Mouse (Mus musculus): ENCODE data around the gene Ext2. TPM values are rescaled to one million over a fixed set of nuclear protein-coding genes. Genes with fewer than 3 reads are reported as not detected.
A peak's percentile ranks its signal among the peaks of the same experiment; 100 is the strongest.

Ext2 gene
- polyA plus RNA-seq, 1 experiment from 2014 or later: 126 TPM

GRCm38 (mm10) chr2:93704195-93704594 lies 118.2 kb downstream of the Ext2 start:
- H3K9me3 ChIP-seq (ENCODE audit: low read length): no peaks in the 10 kb centered on the region
- H3K4me3 ChIP-seq (ENCODE audit: low read length): no peak overlapping the region
- no peaks in the 10 kb centered on the region for H3K36me3 ChIP-seq (ENCODE audit: insufficient read depth, low read length)
- peaks cover 9% of the 10 kb centered on the region; the same call in 1 of the 2 replicates for H3K4me1 ChIP-seq (ENCODE audit: insufficient read depth, low read length)
- WGBS: 78% methylated on average over 4 of the region's 4 CpGs
- no peaks in the 10 kb centered on the region for H3K27me3 ChIP-seq (ENCODE audit: insufficient read depth, low read length)
- no peak overlapping the region for H3K9ac ChIP-seq (replicated peaks; ENCODE audit: low read length)
- H3K4me2 ChIP-seq (replicated peaks; ENCODE audit: low read depth, low read length): no peak overlapping the region
- no peak for ATAC-seq (ENCODE audit: low FRiP score, low TSS enrichment)
- no peak overlapping the region for H3K27ac ChIP-seq (ENCODE audit: low read length)

GRCm38 (mm10) chr2:93702936-93703926 lies 119.1 kb downstream of the Ext2 start:
- Histone ChIP-seq H3K27me3 (ENCODE audit: insufficient read depth, low read length) (no peaks in the 10 kb centered on the region), H3K36me3 (ENCODE audit: insufficient read depth, low read length) (no peaks in the 10 kb centered on the region), H3K4me1 (ENCODE audit: insufficient read depth, low read length) (peaks cover 9% of the 10 kb centered on the region; the same call in 1 of the 2 replicates), H3K9me3 (ENCODE audit: low read length) (no peaks in the 10 kb centered on the region), H3K4me2 (replicated peaks; ENCODE audit: low read depth, low read length) (no peak overlapping the region), H3K9ac (replicated peaks; ENCODE audit: low read length) (no peak overlapping the region), H3K4me3 (ENCODE audit: low read length) (no peak overlapping the region), H3K27ac (ENCODE audit: low read length) (no peak overlapping the region)
- peak; percentile 44; the same call in 1 of the 2 replicates for ATAC-seq (ENCODE audit: low FRiP score, low TSS enrichment)
- 46% methylated on average over 19 of the region's 19 CpGs for WGBS

- WGBS: 65% methylated on average over 2 of the region's 2 CpGs
- no peak overlapping the region for H3K4me2 ChIP-seq (replicated peaks; ENCODE audit: low read depth, low read length)
- H3K27ac ChIP-seq (ENCODE audit: low read length): no peak overlapping the region
- no peak overlapping the region for H3K9ac ChIP-seq (replicated peaks; ENCODE audit: low read length)
- ATAC-seq (ENCODE audit: low FRiP score, low TSS enrichment): no peak
- H3K4me1 ChIP-seq (ENCODE audit: insufficient read depth, low read length): peaks cover 22% of the 10 kb centered on the region
- no peak overlapping the region for H3K4me3 ChIP-seq (ENCODE audit: low read length)
- no peaks in the 10 kb centered on the region for H3K27me3 ChIP-seq (ENCODE audit: insufficient read depth, low read length)
- no peaks in the 10 kb centered on the region for H3K9me3 ChIP-seq (ENCODE audit: low read length)
- H3K36me3 ChIP-seq (ENCODE audit: insufficient read depth, low read length): no peaks in the 10 kb centered on the region
These were observed 123.0 kb downstream of the Ext2 start for GRCm38 (mm10) chr2:93699346-93699745.

- peak; percentile 47 for ATAC-seq (ENCODE audit: low FRiP score, low TSS enrichment)
- Histone ChIP-seq H3K4me3 (ENCODE audit: low read length) (no peak overlapping the region), H3K9me3 (ENCODE audit: low read length) (no peaks in the 10 kb centered on the region), H3K36me3 (ENCODE audit: insufficient read depth, low read length) (no peaks in the 10 kb centered on the region), H3K9ac (replicated peaks; ENCODE audit: low read length) (no peak overlapping the region), H3K27ac (ENCODE audit: low read length) (no peak overlapping the region), H3K27me3 (ENCODE audit: insufficient read depth, low read length) (no peaks in the 10 kb centered on the region), H3K4me2 (replicated peaks; ENCODE audit: low read depth, low read length) (no peak overlapping the region), H3K4me1 (ENCODE audit: insufficient read depth, low read length) (peaks cover 14% of the 10 kb centered on the region)
- 52% methylated on average over 10 of the region's 10 CpGs for WGBS
These were observed 126.2 kb downstream of the Ext2 start for GRCm38 (mm10) chr2:93696181-93696641.

- Histone ChIP-seq H3K27ac (ENCODE audit: low read length) (no peak overlapping the region), H3K4me3 (ENCODE audit: low read length) (no peak overlapping the region), H3K4me1 (ENCODE audit: insufficient read depth, low read length) (peaks cover 14% of the 10 kb centered on the region), H3K27me3 (ENCODE audit: insufficient read depth, low read length) (no peaks in the 10 kb centered on the region), H3K9ac (replicated peaks; ENCODE audit: low read length) (no peak overlapping the region), H3K4me2 (replicated peaks; ENCODE audit: low read depth, low read length) (no peak overlapping the region), H3K9me3 (ENCODE audit: low read length) (no peaks in the 10 kb centered on the region), H3K36me3 (ENCODE audit: insufficient read depth, low read length) (no peaks in the 10 kb centered on the region)
- no peak for ATAC-seq (ENCODE audit: low FRiP score, low TSS enrichment)
- WGBS: 76% methylated on average over 4 of the region's 4 CpGs
These were observed 129.3 kb downstream of the Ext2 start for GRCm38 (mm10) chr2:93693101-93693500.

- Histone ChIP-seq H3K27me3 (ENCODE audit: insufficient read depth, low read length) (no peaks in the 10 kb centered on the region; the same call in 1 of the 2 replicates), H3K4me2 (replicated peaks; ENCODE audit: low read depth, low read length) (no peak overlapping the region), H3K36me3 (ENCODE audit: insufficient read depth, low read length) (no peaks in the 10 kb centered on the region), H3K27ac (ENCODE audit: low read length) (no peak overlapping the region), H3K4me3 (ENCODE audit: low read length) (no peak overlapping the region), H3K4me1 (ENCODE audit: insufficient read depth, low read length) (no peaks in the 10 kb centered on the region), H3K9ac (replicated peaks; ENCODE audit: low read length) (no peak overlapping the region), H3K9me3 (ENCODE audit: low read length) (no peaks in the 10 kb centered on the region)
- 78% methylated on average over 9 of the region's 9 CpGs for WGBS
- no peak for ATAC-seq (ENCODE audit: low FRiP score, low TSS enrichment)
These were observed 132.1 kb downstream of the Ext2 start for GRCm38 (mm10) chr2:93690064-93690930.

GRCm38 (mm10) chr2:93683674-93684073 lies 138.7 kb downstream of the Ext2 start:
- H3K4me1 ChIP-seq (ENCODE audit: insufficient read depth, low read length): no peaks in the 10 kb centered on the region
- no peaks in the 10 kb centered on the region; the same call in 1 of the 2 replicates for H3K27me3 ChIP-seq (ENCODE audit: insufficient read depth, low read length)
- H3K4me3 ChIP-seq (ENCODE audit: low read length): no peak overlapping the region
- 0 out of 2 replicates have a peak, but pooled peaks have one; percentile 27 for ATAC-seq (ENCODE audit: low FRiP score, low TSS enrichment)
- no peak overlapping the region for H3K4me2 ChIP-seq (replicated peaks; ENCODE audit: low read depth, low read length)
- no peaks in the 10 kb centered on the region for H3K9me3 ChIP-seq (ENCODE audit: low read length)
- H3K27ac ChIP-seq (ENCODE audit: low read length): no peak overlapping the region
- no peak overlapping the region for H3K9ac ChIP-seq (replicated peaks; ENCODE audit: low read length)
- 61% methylated on average over 8 of the region's 8 CpGs for WGBS
- no peaks in the 10 kb centered on the region for H3K36me3 ChIP-seq (ENCODE audit: insufficient read depth, low read length)

GRCm38 (mm10) chr2:93682601-93683202 lies 139.7 kb downstream of the Ext2 start:
- Histone ChIP-seq H3K9me3 (ENCODE audit: low read length) (no peaks in the 10 kb centered on the region), H3K27ac (ENCODE audit: low read length) (no peak overlapping the region), H3K27me3 (ENCODE audit: insufficient read depth, low read length) (no peaks in the 10 kb centered on the region; the same call in 1 of the 2 replicates), H3K9ac (replicated peaks; ENCODE audit: low read length) (no peak overlapping the region), H3K4me3 (ENCODE audit: low read length) (no peak overlapping the region), H3K36me3 (ENCODE audit: insufficient read depth, low read length) (no peaks in the 10 kb centered on the region), H3K4me1 (ENCODE audit: insufficient read depth, low read length) (no peaks in the 10 kb centered on the region), H3K4me2 (replicated peaks; ENCODE audit: low read depth, low read length) (no peak overlapping the region)
- ATAC-seq (ENCODE audit: low FRiP score, low TSS enrichment): no peak
- 84% methylated on average over 7 of the region's 7 CpGs for WGBS

GRCm38 (mm10) chr2:93681321-93681720 lies 141.0 kb downstream of the Ext2 start:
- Histone ChIP-seq H3K27ac (ENCODE audit: low read length) (no peak overlapping the region), H3K4me1 (ENCODE audit: insufficient read depth, low read length) (no peaks in the 10 kb centered on the region), H3K36me3 (ENCODE audit: insufficient read depth, low read length) (no peaks in the 10 kb centered on the region), H3K9me3 (ENCODE audit: low read length) (no peaks in the 10 kb centered on the region), H3K27me3 (ENCODE audit: insufficient read depth, low read length) (no peaks in the 10 kb centered on the region; the same call in 1 of the 2 replicates), H3K9ac (replicated peaks; ENCODE audit: low read length) (no peak overlapping the region), H3K4me2 (replicated peaks; ENCODE audit: low read depth, low read length) (no peak overlapping the region), H3K4me3 (ENCODE audit: low read length) (no peak overlapping the region)
- 40% methylated on average over 5 of the region's 5 CpGs for WGBS
- ATAC-seq (ENCODE audit: low FRiP score, low TSS enrichment): no peak
